Mouse (Mus musculus): Measurements from ENCODE around the gene Olfr519. TPM values are rescaled to one million over a fixed set of nuclear protein-coding genes. Genes with fewer than 3 reads are reported as not detected.
A peak's percentile ranks its signal among the peaks of the same experiment; 100 is the strongest.

The Olfr519 gene
- polyA plus RNA-seq (2015; fragmentation: Nextera tagmentation; extraction: Ambion mirVana) = not detected in 2 replicates

- Histone ChIP-seq H3K4me1 (no peaks in the 10 kb centered on the region), H3K4me2 (no peak within 1 kb of the TSS), H3K9me3 (replicated peaks) (no peaks in the 10 kb centered on the region), H3K27ac (replicated peaks) (no peak within 1 kb of the TSS), H3K9ac (replicated peaks) (no peak within 1 kb of the TSS), H3K4me3 (replicated peaks) (no peak within 1 kb of the TSS), H3K27me3 (replicated peaks) (no peaks in the 10 kb centered on the region), H3K36me3 (no peaks in the 10 kb centered on the region)
- WGBS = 91% methylated on average over 5 of the region's 5 CpGs
- ATAC-seq (ENCODE audit: low FRiP score) = no peak
These were observed at the start of gene Olfr519 for GRCm38 (mm10) chr7:108894320-108894719. Gene Olfr519 (minus strand): TSS chr7:108894420.

- peak; percentile 43 for ATAC-seq (ENCODE audit: low FRiP score)
- Histone ChIP-seq H3K4me3 (replicated peaks) (no peak overlapping the region), H3K9me3 (replicated peaks) (no peaks in the 10 kb centered on the region), H3K9ac (replicated peaks) (no peak overlapping the region), H3K36me3 (peaks cover 59% of the 10 kb centered on the region), H3K4me2 (no peak overlapping the region), H3K27ac (replicated peaks) (no peak overlapping the region), H3K27me3 (replicated peaks) (peaks cover 2% of the 10 kb centered on the region; the same call in 1 of the 2 replicates), H3K4me1 (no peaks in the 10 kb centered on the region)
- 0% methylated on average over 2 of the region's 2 CpGs for WGBS
These were observed 49.8 kb upstream of the Olfr519 start for GRCm38 (mm10) chr7:108944002-108944401.

GRCm38 (mm10) chr7:108941466-108941865, 47.2 kb upstream of the Olfr519 start:
- peaks cover 76% of the 10 kb centered on the region for H3K36me3 ChIP-seq
- H3K4me2 ChIP-seq = no peak overlapping the region
- WGBS = 95% methylated on average over 9 of the region's 9 CpGs
- no peak overlapping the region for H3K9ac ChIP-seq (replicated peaks)
- peaks cover 4% of the 10 kb centered on the region for H3K4me1 ChIP-seq
- H3K4me3 ChIP-seq (replicated peaks) = no peak overlapping the region
- no peak overlapping the region for H3K27ac ChIP-seq (replicated peaks)
- no peaks in the 10 kb centered on the region for H3K27me3 ChIP-seq (replicated peaks)
- ATAC-seq (ENCODE audit: low FRiP score) = no peak
- no peaks in the 10 kb centered on the region for H3K9me3 ChIP-seq (replicated peaks)

GRCm38 (mm10) chr7:108936591-108936990, 42.4 kb upstream of the Olfr519 start:
- Histone ChIP-seq H3K9me3 (replicated peaks) (no peaks in the 10 kb centered on the region), H3K4me2 (no peak overlapping the region), H3K4me1 (peaks cover 21% of the 10 kb centered on the region), H3K27me3 (replicated peaks) (no peaks in the 10 kb centered on the region), H3K36me3 (peaks cover 44% of the 10 kb centered on the region), H3K27ac (replicated peaks) (no peak overlapping the region), H3K9ac (replicated peaks) (no peak overlapping the region), H3K4me3 (replicated peaks) (no peak overlapping the region)
- no peak for ATAC-seq (ENCODE audit: low FRiP score)
- 97% methylated on average over 4 of the region's 4 CpGs for WGBS

- Histone ChIP-seq H3K4me1 (peaks cover 21% of the 10 kb centered on the region), H3K27me3 (replicated peaks) (no peaks in the 10 kb centered on the region), H3K9ac (replicated peaks) (peak overlapping the region; percentile 93), H3K36me3 (peaks cover 32% of the 10 kb centered on the region), H3K4me2 (peak overlapping the region; percentile 78), H3K27ac (replicated peaks) (no peak overlapping the region), H3K9me3 (replicated peaks) (no peaks in the 10 kb centered on the region), H3K4me3 (replicated peaks) (peak overlapping the region; percentile 92)
- whole genome bisulfite sequencing = 82% methylated on average over 7 of the region's 7 CpGs
- no peak for ATAC-seq (ENCODE audit: low FRiP score)
These were observed 41.2 kb upstream of the Olfr519 start for GRCm38 (mm10) chr7:108935411-108935810.

- WGBS = 7% methylated on average over 8 of the region's 8 CpGs
- H3K27ac ChIP-seq (replicated peaks) = peak overlapping the region; percentile 87; the same call in 1 of the 2 replicates
These were observed 40.6 kb upstream of the Olfr519 start for GRCm38 (mm10) chr7:108934836-108935235.

GRCm38 (mm10) chr7:108933794-108934731, 39.8 kb upstream of the Olfr519 start, which contains the start of gene Eif3f:
Gene Eif3f (plus strand): TSS chr7:108934417.
- Histone ChIP-seq H3K4me1 (peaks cover 21% of the 10 kb centered on the region), H3K36me3 (peaks cover 18% of the 10 kb centered on the region), H3K4me3 (replicated peaks) (peak within 1 kb of the TSS; percentile 92), H3K9me3 (replicated peaks) (no peaks in the 10 kb centered on the region), H3K9ac (replicated peaks) (peak within 1 kb of the TSS; percentile 93), H3K27me3 (replicated peaks) (no peaks in the 10 kb centered on the region), H3K4me2 (peak within 1 kb of the TSS; percentile 78), H3K27ac (replicated peaks) (peak within 1 kb of the TSS; percentile 87)
- 2% methylated on average over 50 of the region's 50 CpGs for WGBS
- ATAC-seq (ENCODE audit: low FRiP score) = peak; percentile 97

More at GRCm38 (mm10) chr7:108934836-108935235, 40.6 kb upstream of the Olfr519 start:
- peak overlapping the region; percentile 92 for H3K4me3 ChIP-seq (replicated peaks)
- H3K9me3 ChIP-seq (replicated peaks) = no peaks in the 10 kb centered on the region
- peak overlapping the region; percentile 93 for H3K9ac ChIP-seq (replicated peaks)
- H3K27me3 ChIP-seq (replicated peaks) = no peaks in the 10 kb centered on the region
- H3K4me1 ChIP-seq = peaks cover 21% of the 10 kb centered on the region
- peaks cover 26% of the 10 kb centered on the region for H3K36me3 ChIP-seq
- peak; percentile 2; the same call in 1 of the 2 replicates for ATAC-seq (ENCODE audit: low FRiP score)
- peak overlapping the region; percentile 78 for H3K4me2 ChIP-seq

- ATAC-seq (ENCODE audit: low FRiP score) = no peak
- Histone ChIP-seq H3K4me2 (no peak within 1 kb of the TSS), H3K4me1 (peaks cover under 1% of the 10 kb centered on the region), H3K9ac (replicated peaks) (no peak within 1 kb of the TSS), H3K4me3 (replicated peaks) (no peak within 1 kb of the TSS), H3K27ac (replicated peaks) (no peak within 1 kb of the TSS), H3K36me3 (no peaks in the 10 kb centered on the region), H3K9me3 (replicated peaks) (no peaks in the 10 kb centered on the region), H3K27me3 (replicated peaks) (no peaks in the 10 kb centered on the region)
- WGBS = 87% methylated on average over 6 of the region's 6 CpGs
These were observed 35.6 kb upstream of the Olfr519 start, which contains the start of gene Nlrp10 for GRCm38 (mm10) chr7:108929726-108930393. Gene Nlrp10 (minus strand): TSS chr7:108930178.

- no peak for ATAC-seq (ENCODE audit: low FRiP score)
- 85% methylated on average over 11 of the region's 11 CpGs for WGBS
- Histone ChIP-seq H3K9ac (replicated peaks) (no peak overlapping the region), H3K27ac (replicated peaks) (no peak overlapping the region), H3K4me1 (no peaks in the 10 kb centered on the region), H3K9me3 (replicated peaks) (no peaks in the 10 kb centered on the region), H3K4me3 (replicated peaks) (no peak overlapping the region), H3K27me3 (replicated peaks) (no peaks in the 10 kb centered on the region), H3K36me3 (no peaks in the 10 kb centered on the region), H3K4me2 (no peak overlapping the region)
These were observed 34.3 kb upstream of the Olfr519 start for GRCm38 (mm10) chr7:108928280-108929188.

- Histone ChIP-seq H3K4me3 (replicated peaks) (no peak overlapping the region), H3K27ac (replicated peaks) (no peak overlapping the region), H3K27me3 (replicated peaks) (no peaks in the 10 kb centered on the region), H3K36me3 (no peaks in the 10 kb centered on the region), H3K4me2 (no peak overlapping the region), H3K9ac (replicated peaks) (no peak overlapping the region), H3K9me3 (replicated peaks) (no peaks in the 10 kb centered on the region), H3K4me1 (no peaks in the 10 kb centered on the region)
- WGBS = 77% methylated on average over 4 of the region's 4 CpGs
- ATAC-seq (ENCODE audit: low FRiP score) = no peak
These were observed 32.8 kb upstream of the Olfr519 start for GRCm38 (mm10) chr7:108927043-108927442.

GRCm38 (mm10) chr7:108903969-108904368, 9.7 kb upstream of the Olfr519 start:
- Histone ChIP-seq H3K9ac (replicated peaks) (no peak overlapping the region), H3K27me3 (replicated peaks) (no peaks in the 10 kb centered on the region), H3K4me1 (no peaks in the 10 kb centered on the region), H3K4me3 (replicated peaks) (no peak overlapping the region), H3K36me3 (no peaks in the 10 kb centered on the region), H3K27ac (replicated peaks) (no peak overlapping the region), H3K9me3 (replicated peaks) (no peaks in the 10 kb centered on the region), H3K4me2 (no peak overlapping the region)
- ATAC-seq (ENCODE audit: low FRiP score) = no peak
- WGBS = 79% methylated on average over 2 of the region's 2 CpGs
